In genomic region chr13:112829619-112830018, GRCm38 (mm10) we compare ENCODE assay signal across 22 mouse cellular contexts. TPM values are rescaled to one million over a fixed set of nuclear protein-coding genes. Genes with fewer than 3 reads are reported as not detected.
DNase-seq lines count a peak whose midpoint lies in the region; ATAC-seq and TF ChIP-seq lines count a peak whose summit lies in the region.
"Had no signal": no experiment of that assay in that cellular context is flagged by ENCODE, and none has a peak within 500 bp of the region (broad histone marks: within the 10 kb centered on the region; RNA-seq: fewer than 3 reads in every experiment).

No protein-coding gene starts in this region.

- peak overlapping the region; percentile 27; the same call in 1 of the 2 replicates for H3K4me3 ChIP-seq in testis, adult 2 months (ENCODE audit: control insufficient read depth, low read depth, low read length)
- H3K4me3 ChIP-seq in hindbrain, embryonic 13.5 days, result no peak overlapping the region
- H3K4me3 ChIP-seq: embryonic facial prominence, embryonic 13.5 days; embryonic facial prominence, embryonic 15.5 days; erythroblast, embryonic 14.5 days; forebrain, embryonic 10.5 days; forebrain, embryonic 12.5 days had no signal

- TF ChIP-seq CTCF in testis, adult 2 months (IDR thresholded peaks at IDR 0.05; ENCODE audit: control insufficient read depth, insufficient read depth, insufficient replicate concordance, low read depth, low read length), result no peak

- no peak overlapping the region for H3K4me2 ChIP-seq in hindbrain, embryonic 13.5 days
- H3K4me2 ChIP-seq: embryonic facial prominence, embryonic 13.5 days; embryonic facial prominence, embryonic 15.5 days; forebrain, embryonic 12.5 days had no signal

- no peak overlapping the region for H3K27ac ChIP-seq in testis, adult 2 months (ENCODE audit: control insufficient read depth, insufficient read depth, low read depth, low read length)
- H3K27ac ChIP-seq in hindbrain, embryonic 13.5 days, result no peak overlapping the region
- H3K27ac ChIP-seq: embryonic facial prominence, embryonic 13.5 days; embryonic facial prominence, embryonic 15.5 days; forebrain, embryonic 10.5 days; forebrain, embryonic 12.5 days had no signal

- TF ChIP-seq POLR2A in testis, adult 2 months (IDR thresholded peaks at IDR 0.05; ENCODE audit: control insufficient read depth, low read depth, low read length), result no peak

- H3K9me3 ChIP-seq in hindbrain, embryonic 13.5 days, result no peaks in the 10 kb centered on the region
- H3K9me3 ChIP-seq: embryonic facial prominence, embryonic 13.5 days; embryonic facial prominence, embryonic 15.5 days; forebrain, embryonic 10.5 days; forebrain, embryonic 12.5 days had no signal

- peak; percentile 77 for DNase-seq in heart, adult 11 months
- no peak for DNase-seq in heart, postnatal 10 days
- DNase-seq in testis, postnatal 10 days (ENCODE audit: low spot score), result no peak
- DNase-seq: adrenal gland, adult 2 months; adrenal gland, postnatal 10 days; adrenal gland, postnatal 25 days; cerebellum, adult 11 months; cerebellum, adult 18-20 months; cerebellum, adult 8-10 months; cerebellum, adult 9-11 months; cerebellum, postnatal 14 days; cerebellum, postnatal 36 days; embryo, embryonic 11 days had no signal

- H3K27me3 ChIP-seq in testis, adult 2 months (ENCODE audit: control insufficient read depth, insufficient read depth, low read length), result no peaks in the 10 kb centered on the region
- H3K27me3 ChIP-seq in hindbrain, embryonic 13.5 days, result no peaks in the 10 kb centered on the region
- H3K27me3 ChIP-seq: embryonic facial prominence, embryonic 13.5 days; embryonic facial prominence, embryonic 15.5 days; forebrain, embryonic 12.5 days had no signal

- peaks cover 1% of the 10 kb centered on the region; the same call in 1 of the 2 replicates for H3K36me3 ChIP-seq in testis, adult 2 months (ENCODE audit: control insufficient read depth, insufficient read depth, low read length)
- H3K36me3 ChIP-seq in hindbrain, embryonic 13.5 days, result no peaks in the 10 kb centered on the region
- H3K36me3 ChIP-seq: embryonic facial prominence, embryonic 15.5 days; forebrain, embryonic 10.5 days; forebrain, embryonic 12.5 days had no signal

- H3K4me1 ChIP-seq in testis, adult 2 months (ENCODE audit: control insufficient read depth, insufficient read depth, low read length), result no peaks in the 10 kb centered on the region
- peaks cover 16% of the 10 kb centered on the region for H3K4me1 ChIP-seq in hindbrain, embryonic 13.5 days (replicated peaks)

- intact Hi-C loops in heart, postnatal 10 days (cut with DNase I), result no loop called here

- ATAC-seq in hindbrain, embryonic 13.5 days (ENCODE audit: low FRiP score), result no peak
- ATAC-seq: forebrain, embryonic 14.5 days; forebrain, embryonic 16.5 days had no signal

- no peak overlapping the region for H3K9ac ChIP-seq in hindbrain, embryonic 13.5 days
- H3K9ac ChIP-seq: embryonic facial prominence, embryonic 13.5 days; embryonic facial prominence, embryonic 15.5 days; forebrain, embryonic 12.5 days had no signal

- 83% methylated on average over 2 of the region's 2 CpGs for WGBS in hindbrain, embryonic 13.5 days

RNA-seq across cellular contexts. Expression of gene Plpp1, which starts 29.0 kb away (rescaled TPM):
- 10 to 100 TPM; 89.0 to 90.0 TPM for total RNA-seq in heart, postnatal 10 days (2021)
- polyA plus RNA-seq in testis, adult 2 months (2012; rRNA removed), result 104 and 115 TPM in 2 replicates
- polyA plus RNA-seq in hindbrain, embryonic 13.5 days (2015; fragmentation: Nextera tagmentation; extraction: Ambion mirVana), result 51.7 and 53.3 TPM in 2 replicates
